Mouse (Mus musculus) intestine, embryonic 14.5 days (tissue): ENCODE data around the gene Lrrc73. TPM values are rescaled to one million over a fixed set of nuclear protein-coding genes. Genes with fewer than 3 reads are reported as not detected.

Experiments
- ATAC-seq: fragments of 200-750 bp; cut with Nextera tagmentation; replicated peaks from 2 replicates; pipeline ENCODE4 v1.8.0; 2017; ENCODE audit warnings: low read depth, moderate number of reproducible peaks, moderate TSS enrichment, moderate library complexity; ENCODE audit not compliant: low FRiP score, low TSS enrichment
- DNase-seq: peaks from one replicate; pipeline ENCODE4 v3.0.0-alpha.2; 2018; ENCODE audit warnings: low spot score
- H3K27ac ChIP-seq: fragments of 300-500 bp; sonication (generic); 2 replicates; pipeline ENCODE4 v1.5.1; 2014; ENCODE audit warnings: low read depth, mild to moderate bottlenecking, control low read depth
- H3K27me3 ChIP-seq: fragments of 300-500 bp; sonication (generic); replicated peaks from 2 replicates; pipeline ENCODE4 v1.6.1; 2014; ENCODE audit warnings: low read length, control low read depth; ENCODE audit not compliant: control insufficient read depth, insufficient read depth
- H3K36me3 ChIP-seq: fragments of 300-500 bp; sonication (generic); 2 replicates; pipeline ENCODE4 v1.6.1; 2014; ENCODE audit warnings: low read length, control low read depth; ENCODE audit not compliant: control insufficient read depth, insufficient read depth
- H3K4me1 ChIP-seq: fragments of 300-500 bp; sonication (generic); replicated peaks from 2 replicates; pipeline ENCODE4 v1.6.1; 2014; ENCODE audit warnings: low read length, control low read depth, mixed read lengths; ENCODE audit not compliant: control insufficient read depth, insufficient read depth
- H3K4me2 ChIP-seq: fragments of 300-500 bp; sonication (generic); 2 replicates; pipeline ENCODE4 v1.6.1; 2014; ENCODE audit warnings: low read length
- H3K4me3 ChIP-seq: fragments of 300-500 bp; sonication (generic); 2 replicates; pipeline ENCODE4 v1.5.1; 2014; ENCODE audit warnings: low read depth, low read length, control low read depth, mixed read lengths
- H3K9ac ChIP-seq: fragments of 300-500 bp; sonication (generic); 2 replicates; pipeline ENCODE4 v1.6.1; 2014; ENCODE audit warnings: mild to moderate bottlenecking, low read length
- H3K9me3 ChIP-seq: fragments of 300-500 bp; sonication (generic); 2 replicates; pipeline ENCODE4 v1.6.1; 2016; ENCODE audit warnings: low read length, control low read depth; ENCODE audit not compliant: control insufficient read depth
- WGBS: fragments of 180-500 bp; shearing (Covaris S2); extraction: QIAGEN DNeasy Blood & Tissue Kit; methylation state at CpG from one replicate; pipeline ENCODE4 v1.1.7; 2014; 5-methylcytosine and 5-hydroxymethylcytosine counted together
- polyA plus RNA-seq: library from polyadenylated mRNA; unstranded; fragments of >200 nt; fragmentation: Nextera tagmentation; extraction: Ambion mirVana; gene quantifications from 2 replicates; pipeline ENCODE4 v1.2.1, GENCODE M21; 2014

Gene Lrrc73
- polyA plus RNA-seq, 1 experiment from 2014 or later = 0.65 TPM

DNA sequence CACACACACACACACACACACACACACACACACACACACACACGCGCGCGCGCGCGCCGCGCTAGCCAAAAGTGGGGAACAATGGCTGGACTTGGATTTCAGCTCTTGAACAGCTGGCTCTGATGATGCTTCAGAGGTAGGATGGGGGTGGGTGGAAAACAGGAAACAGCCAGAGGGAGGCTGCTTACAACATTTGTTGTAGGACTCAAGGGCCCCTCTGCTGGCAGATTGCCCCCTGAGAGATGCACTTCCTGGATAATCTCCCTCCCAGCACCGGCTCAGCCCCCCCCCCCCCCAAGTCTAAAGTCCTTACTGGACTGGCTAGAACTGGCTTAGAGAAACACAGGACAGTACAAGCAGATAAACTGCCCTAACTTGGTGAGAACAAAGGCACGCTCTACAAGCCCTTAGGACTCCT is 34.4 kb downstream of the Lrrc73 start:
- WGBS = 59% methylated on average over 11 of the region's 11 CpGs
- Histone ChIP-seq H3K27ac (peak overlapping the region; percentile 39; the same call in 1 of the 2 replicates), H3K9ac (no peak overlapping the region), H3K36me3 (no peaks in the 10 kb centered on the region), H3K27me3 (no peaks in the 10 kb centered on the region; the same call in 1 of the 2 replicates), H3K4me1 (peaks cover 16% of the 10 kb centered on the region), H3K9me3 (no peaks in the 10 kb centered on the region), H3K4me2 (0 out of 2 replicates have a peak overlapping the region, but pooled peaks have one; percentile 12), H3K4me3 (no peak overlapping the region)
- ATAC-seq (peak; percentile 69), DNase-seq (peak; percentile 64)

DNA sequence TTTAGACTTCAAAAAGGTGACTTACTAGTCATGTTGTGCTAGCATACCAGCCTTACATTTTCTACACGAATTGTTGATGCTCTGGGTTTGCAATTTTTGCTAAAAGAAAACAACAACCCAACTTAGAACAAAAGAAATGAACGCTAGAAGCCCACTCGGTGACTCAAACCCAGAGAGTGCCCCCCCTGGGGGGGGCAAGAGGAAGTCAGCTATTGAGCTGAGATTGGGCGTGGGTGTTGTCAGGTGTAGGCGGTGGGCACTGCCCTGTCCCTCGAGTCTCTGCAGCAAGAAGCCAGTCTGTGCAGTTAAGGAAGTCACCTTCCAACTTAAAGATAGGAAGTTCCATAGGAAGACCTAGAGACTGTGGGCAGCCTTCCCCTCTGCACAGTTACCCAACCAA is 43.3 kb downstream of the Lrrc73 start:
- DNase-seq (no peak), ATAC-seq (no peak)
- no peak overlapping the region for H3K4me2 ChIP-seq
- H3K36me3 ChIP-seq = no peaks in the 10 kb centered on the region
- no peak overlapping the region for H3K27ac ChIP-seq
- H3K4me3 ChIP-seq = no peak overlapping the region
- H3K27me3 ChIP-seq = peaks cover 67% of the 10 kb centered on the region
- H3K4me1 ChIP-seq = peaks cover 3% of the 10 kb centered on the region; the same call in 1 of the 2 replicates
- H3K9me3 ChIP-seq = no peaks in the 10 kb centered on the region
- no peak overlapping the region for H3K9ac ChIP-seq
- 43% methylated on average over 6 of the region's 6 CpGs for WGBS

DNA sequence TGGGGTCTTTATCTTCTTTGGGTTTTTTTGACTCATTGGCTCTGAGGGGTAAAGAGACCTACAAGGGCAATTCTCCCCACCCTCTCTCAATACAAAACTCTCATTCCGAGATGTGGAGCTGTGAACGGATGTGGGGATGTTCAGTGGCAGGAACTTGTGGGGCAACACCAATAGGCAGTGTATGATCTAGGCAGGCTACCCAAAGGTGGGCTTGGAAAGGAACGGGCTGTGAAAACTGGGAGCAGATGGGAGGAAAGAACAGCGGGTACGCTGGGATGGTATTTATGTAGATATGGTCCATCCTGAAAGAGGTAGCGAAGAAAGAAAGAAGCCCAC is 43.7 kb downstream of the Lrrc73 start:
- Histone ChIP-seq H3K4me1 (peaks cover 3% of the 10 kb centered on the region; the same call in 1 of the 2 replicates), H3K9ac (no peak overlapping the region), H3K27me3 (peaks cover 67% of the 10 kb centered on the region), H3K36me3 (no peaks in the 10 kb centered on the region), H3K4me3 (peak overlapping the region; percentile 47), H3K4me2 (peak overlapping the region; percentile 100), H3K27ac (no peak overlapping the region), H3K9me3 (no peaks in the 10 kb centered on the region)
- DNase-seq = no peak
- WGBS = 11% methylated on average over 6 of the region's 6 CpGs
- no peak for ATAC-seq

- ATAC-seq (peak; percentile 32; the same call in 1 of the 2 replicates), DNase-seq (peak; percentile 65)
- Histone ChIP-seq H3K9me3 (no peaks in the 10 kb centered on the region), H3K4me3 (peak within 1 kb of the TSS; percentile 47), H3K4me1 (peaks cover 3% of the 10 kb centered on the region; the same call in 1 of the 2 replicates), H3K36me3 (no peaks in the 10 kb centered on the region), H3K9ac (peak within 1 kb of the TSS; percentile 32), H3K4me2 (peak within 1 kb of the TSS; percentile 100), H3K27me3 (peaks cover 67% of the 10 kb centered on the region), H3K27ac (no peak within 1 kb of the TSS)
- 0% methylated on average over 30 of the region's 86 CpGs for WGBS
These were observed 44.3 kb downstream of the Lrrc73 start, which contains the start of gene Dlk2 for GRCm38 (mm10) chr17:46297364-46298219. TSS of gene Dlk2 (plus strand) at chr17:46297421.

DNA sequence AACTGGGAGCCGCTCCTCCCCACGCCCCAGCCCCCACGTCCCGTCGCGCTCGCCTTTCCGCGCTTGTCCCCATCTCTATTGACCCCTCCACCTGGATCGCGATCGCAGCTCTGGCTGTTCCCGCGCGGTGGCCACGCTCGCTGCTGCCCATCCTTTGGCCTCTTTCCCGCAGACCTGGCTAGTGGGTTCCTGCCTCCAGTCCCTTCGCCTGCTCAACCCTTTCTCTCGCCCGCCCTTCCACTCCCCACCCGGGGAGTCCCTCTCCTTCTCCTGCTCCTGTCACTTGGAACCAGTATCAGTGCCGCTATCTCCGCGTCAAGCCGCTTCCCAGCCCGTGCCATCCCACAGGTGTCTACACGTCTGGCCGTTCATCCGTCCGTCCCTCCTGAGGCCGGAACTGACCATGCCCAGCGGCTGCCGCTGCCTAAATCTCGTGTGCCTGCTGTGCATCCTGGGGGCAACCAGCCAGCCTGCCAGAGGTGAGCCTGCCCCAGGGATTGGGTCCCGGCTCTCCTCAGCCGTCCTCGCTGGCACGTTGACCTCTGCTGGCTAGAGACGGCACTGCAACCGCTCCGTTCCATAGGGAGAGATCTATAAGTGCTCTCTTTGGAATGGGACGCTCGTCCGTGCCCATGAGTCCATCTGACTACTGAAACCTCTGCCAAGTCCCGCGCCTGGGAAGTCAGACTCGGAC is 45.0 kb downstream of the Lrrc73 start:
- H3K36me3 ChIP-seq = no peaks in the 10 kb centered on the region
- no peaks in the 10 kb centered on the region for H3K9me3 ChIP-seq
- peak overlapping the region; percentile 32 for H3K9ac ChIP-seq
- no peak overlapping the region for H3K27ac ChIP-seq
- peak overlapping the region; percentile 100 for H3K4me2 ChIP-seq
- DNase-seq = peak; percentile 97
- peak overlapping the region; percentile 47 for H3K4me3 ChIP-seq
- ATAC-seq = peak; percentile 81
- H3K27me3 ChIP-seq = peaks cover 62% of the 10 kb centered on the region
- under 1% methylated on average over 36 of the region's 48 CpGs for WGBS
- H3K4me1 ChIP-seq = peaks cover 3% of the 10 kb centered on the region; the same call in 1 of the 2 replicates

DNA sequence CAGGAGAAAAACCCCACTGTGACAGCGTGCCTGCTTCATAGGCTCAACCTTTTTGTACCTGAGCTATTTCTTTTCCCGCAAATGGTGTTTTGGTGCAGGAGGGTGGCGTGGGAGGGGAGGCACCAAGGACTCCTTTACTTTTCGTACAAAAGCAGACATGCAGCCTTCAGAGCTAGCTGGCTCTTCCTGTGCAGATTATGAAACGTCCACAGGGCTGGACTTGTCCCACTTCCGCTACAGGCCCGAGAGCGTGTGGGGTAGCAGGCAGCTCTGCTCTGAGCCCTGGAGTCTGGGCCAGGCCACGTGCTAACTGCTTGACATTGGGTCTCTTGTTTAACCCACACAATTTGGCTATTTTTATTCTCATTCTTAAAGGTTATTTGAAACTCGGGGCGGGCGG is 48.6 kb downstream of the Lrrc73 start:
- H3K36me3 ChIP-seq = no peaks in the 10 kb centered on the region
- no peak overlapping the region for H3K27ac ChIP-seq
- ATAC-seq (no peak), DNase-seq (no peak)
- peaks cover 3% of the 10 kb centered on the region; the same call in 1 of the 2 replicates for H3K4me1 ChIP-seq
- H3K4me3 ChIP-seq = no peak overlapping the region
- no peak overlapping the region for H3K4me2 ChIP-seq
- WGBS = 74% methylated on average over 12 of the region's 12 CpGs
- no peaks in the 10 kb centered on the region for H3K9me3 ChIP-seq
- H3K9ac ChIP-seq = no peak overlapping the region
- peaks cover 32% of the 10 kb centered on the region for H3K27me3 ChIP-seq

DNA sequence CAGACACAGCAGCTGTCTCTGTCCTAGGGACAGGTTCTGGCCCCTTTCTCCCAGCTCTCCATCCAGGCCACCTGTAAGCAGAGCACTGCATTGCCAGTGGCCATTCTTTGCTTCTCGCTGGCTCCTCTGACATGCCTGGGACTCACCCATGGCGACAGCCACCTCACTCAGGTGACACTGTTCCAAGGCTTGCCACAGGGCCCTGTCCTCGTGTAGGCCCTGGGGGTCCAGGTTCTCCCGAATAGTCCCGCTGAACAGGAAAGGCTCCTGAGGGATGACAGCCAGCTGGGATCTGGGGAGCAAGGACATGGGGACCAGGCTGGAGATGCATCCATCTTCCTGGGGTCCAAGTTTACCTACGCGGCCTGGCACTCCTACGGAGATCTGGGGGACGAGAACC is 50.9 kb downstream of the Lrrc73 start:
- Histone ChIP-seq H3K4me2 (no peak overlapping the region), H3K9ac (no peak overlapping the region), H3K36me3 (no peaks in the 10 kb centered on the region), H3K27ac (no peak overlapping the region), H3K4me1 (no peaks in the 10 kb centered on the region), H3K9me3 (no peaks in the 10 kb centered on the region), H3K27me3 (peaks cover 10% of the 10 kb centered on the region; the same call in 1 of the 2 replicates), H3K4me3 (no peak overlapping the region)
- DNase-seq (no peak), ATAC-seq (no peak)
- WGBS = 91% methylated on average over 9 of the region's 9 CpGs
